Mouse (Mus musculus): Measurements from ENCODE around the gene Rhot1. TPM values are rescaled to one million over a fixed set of nuclear protein-coding genes. Genes with fewer than 3 reads are reported as not detected.
A peak's percentile ranks its signal among the peaks of the same experiment; 100 is the strongest.

The Rhot1 gene
- polyA plus RNA-seq, 1 experiment, result 24.9 TPM

DNA sequence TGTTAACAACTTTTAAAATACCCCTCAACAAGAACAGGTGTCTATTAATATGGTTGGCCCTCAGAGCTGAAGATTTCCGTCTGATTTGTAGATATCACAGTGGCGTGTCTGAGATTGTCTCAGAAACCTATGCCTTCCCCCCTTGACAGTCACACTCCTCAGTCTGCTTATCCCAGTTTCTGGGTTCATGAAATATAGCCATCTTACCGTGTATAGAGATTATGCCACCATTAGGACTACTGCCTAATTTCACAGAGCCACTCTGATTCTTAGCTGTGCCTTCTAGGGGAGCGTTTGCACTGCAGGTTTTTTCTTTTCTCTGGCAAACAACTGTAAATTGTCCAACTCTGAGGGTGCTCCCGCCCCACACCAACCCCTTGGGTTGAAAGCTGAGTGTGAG is 62.3 kb downstream of the Rhot1 start:
- Histone ChIP-seq H3K79me2 (ENCODE audit: control insufficient read depth, insufficient read depth) (no peaks in the 10 kb centered on the region), H3K36me3 (ENCODE audit: control insufficient read depth, insufficient read depth) (peaks cover 14% of the 10 kb centered on the region), H3ac (ENCODE audit: control insufficient read depth, insufficient read length) (no peak overlapping the region), H3K27me3 (ENCODE audit: control insufficient read depth, insufficient read depth, insufficient read length) (no peaks in the 10 kb centered on the region), H3K4me3 (no peak overlapping the region), H3K4me2 (ENCODE audit: low read depth) (no peak overlapping the region)
- TF ChIP-seq POLR2A (IDR thresholded peaks at IDR 0.05; ENCODE audit: insufficient read length, low read depth), result no peak
- no peak for TF ChIP-seq REST (IDR thresholded peaks at IDR 0.05; ENCODE audit: insufficient read depth, insufficient read length)
- TF ChIP-seq E2F4 (IDR thresholded peaks at IDR 0.05; ENCODE audit: insufficient read depth), result no peak

DNA sequence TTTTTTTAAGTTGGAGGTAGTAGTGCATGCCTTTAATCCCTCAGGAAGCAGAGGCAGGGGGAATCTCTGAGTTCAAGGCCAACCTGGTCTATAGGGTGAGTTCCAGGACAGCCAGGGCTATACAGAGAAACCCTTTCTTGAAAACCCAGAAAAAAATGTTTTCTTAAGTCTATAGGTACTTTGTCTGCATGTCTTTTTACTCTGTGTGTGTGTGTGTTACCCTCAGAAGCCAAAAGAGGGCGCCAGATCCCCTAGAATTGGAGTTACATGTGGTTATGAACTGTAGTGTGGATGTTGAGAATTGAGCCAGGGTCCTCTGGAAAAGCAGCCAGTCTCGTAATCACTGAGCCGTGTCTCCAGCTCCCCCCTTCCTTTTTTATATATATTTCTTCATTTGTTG is 66.2 kb downstream of the Rhot1 start:
- Histone ChIP-seq H3K27me3 (ENCODE audit: control insufficient read depth, insufficient read depth, insufficient read length) (no peaks in the 10 kb centered on the region), H3K36me3 (ENCODE audit: control insufficient read depth, insufficient read depth) (no peaks in the 10 kb centered on the region), H3ac (ENCODE audit: control insufficient read depth, insufficient read length) (no peak overlapping the region), H3K4me2 (ENCODE audit: low read depth) (no peak overlapping the region), H3K79me2 (ENCODE audit: control insufficient read depth, insufficient read depth) (no peaks in the 10 kb centered on the region), H3K4me3 (no peak overlapping the region)
- TF ChIP-seq TCF3 (IDR thresholded peaks at IDR 0.05; ENCODE audit: insufficient read length, low read depth), result no peak
- no peak for TF ChIP-seq E2F4 (IDR thresholded peaks at IDR 0.05; ENCODE audit: insufficient read depth)
- no peak for TF ChIP-seq CEBPB (IDR thresholded peaks at IDR 0.05; ENCODE audit: insufficient read depth, poor library complexity, severe bottlenecking)
- TF ChIP-seq POLR2A (IDR thresholded peaks at IDR 0.05; ENCODE audit: insufficient read length, low read depth), result no peak
- no peak for TF ChIP-seq POLR2AphosphoS2 (IDR thresholded peaks at IDR 0.05; ENCODE audit: insufficient read length, low read depth)
- no peak for TF ChIP-seq SRF (IDR thresholded peaks at IDR 0.05; ENCODE audit: control insufficient read depth, insufficient read length, low read depth)
- no peak for TF ChIP-seq MYOG (IDR thresholded peaks at IDR 0.05; ENCODE audit: control insufficient read depth in 1 of 3, insufficient read depth in 1 of 3, insufficient read length in 2 of 3, low read depth in 2 of 3)
- no peak for TF ChIP-seq MYOD1 (IDR thresholded peaks at IDR 0.05; ENCODE audit: control insufficient read depth in 1 of 3, insufficient read length in 2 of 3, low read depth in 2 of 3)
- TF ChIP-seq TCF12 (IDR thresholded peaks at IDR 0.05; ENCODE audit: insufficient read depth, poor library complexity, severe bottlenecking), result no peak
- no peak for TF ChIP-seq MAX (IDR thresholded peaks at IDR 0.05; ENCODE audit: low read depth)
- no peak for TF ChIP-seq REST (IDR thresholded peaks at IDR 0.05; ENCODE audit: insufficient read depth, insufficient read length)

DNA sequence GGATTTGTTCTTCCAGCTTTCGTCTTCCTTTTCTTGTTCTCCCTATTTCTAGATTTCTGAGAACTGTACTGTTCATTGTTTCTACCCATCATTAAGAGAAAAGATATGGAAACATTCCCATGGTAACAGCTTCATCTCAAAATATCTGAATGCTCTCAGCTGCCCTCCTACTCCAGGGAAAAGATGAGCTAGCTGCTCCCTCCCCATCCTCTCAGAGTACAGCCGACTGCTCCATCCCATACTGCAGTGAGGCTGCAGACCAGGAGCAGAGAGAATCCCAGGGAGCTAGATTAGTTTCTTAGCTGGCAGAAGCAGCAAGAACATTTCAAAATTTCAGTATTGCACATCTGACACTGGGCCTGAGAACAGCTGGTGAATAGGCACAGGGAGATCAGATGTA is 69.2 kb downstream of the Rhot1 start:
- H3K4me2 ChIP-seq (ENCODE audit: low read depth), result no peak overlapping the region
- TF ChIP-seq MYOG (IDR thresholded peaks at IDR 0.05; ENCODE audit: control insufficient read depth in 1 of 3, insufficient read depth in 1 of 3, insufficient read length in 2 of 3, low read depth in 2 of 3) (no peak), USF1 (IDR thresholded peaks at IDR 0.05; ENCODE audit: low read depth) (no peak), SRF (IDR thresholded peaks at IDR 0.05; ENCODE audit: control insufficient read depth, insufficient read length, low read depth) (no peak), REST (IDR thresholded peaks at IDR 0.05; ENCODE audit: insufficient read depth, insufficient read length) (no peak), MAX (IDR thresholded peaks at IDR 0.05; ENCODE audit: low read depth) (no peak), TCF3 (IDR thresholded peaks at IDR 0.05; ENCODE audit: insufficient read length, low read depth) (no peak), TCF12 (IDR thresholded peaks at IDR 0.05; ENCODE audit: insufficient read depth, poor library complexity, severe bottlenecking) (no peak), E2F4 (IDR thresholded peaks at IDR 0.05; ENCODE audit: insufficient read depth) (no peak), POLR2A (IDR thresholded peaks at IDR 0.05; ENCODE audit: insufficient read length, low read depth) (no peak), CEBPB (IDR thresholded peaks at IDR 0.05; ENCODE audit: insufficient read depth, poor library complexity, severe bottlenecking) (no peak), MYOD1 (IDR thresholded peaks at IDR 0.05; ENCODE audit: control insufficient read depth in 1 of 3, insufficient read length in 2 of 3, low read depth in 2 of 3) (no peak), POLR2AphosphoS2 (IDR thresholded peaks at IDR 0.05; ENCODE audit: insufficient read length, low read depth) (no peak)
- no peaks in the 10 kb centered on the region for H3K27me3 ChIP-seq (ENCODE audit: control insufficient read depth, insufficient read depth, insufficient read length)
- H3K79me2 ChIP-seq (ENCODE audit: control insufficient read depth, insufficient read depth), result no peaks in the 10 kb centered on the region
- H3ac ChIP-seq (ENCODE audit: control insufficient read depth, insufficient read length), result no peak overlapping the region
- H3K4me3 ChIP-seq, result no peak overlapping the region
- no peaks in the 10 kb centered on the region for H3K36me3 ChIP-seq (ENCODE audit: control insufficient read depth, insufficient read depth)

DNA sequence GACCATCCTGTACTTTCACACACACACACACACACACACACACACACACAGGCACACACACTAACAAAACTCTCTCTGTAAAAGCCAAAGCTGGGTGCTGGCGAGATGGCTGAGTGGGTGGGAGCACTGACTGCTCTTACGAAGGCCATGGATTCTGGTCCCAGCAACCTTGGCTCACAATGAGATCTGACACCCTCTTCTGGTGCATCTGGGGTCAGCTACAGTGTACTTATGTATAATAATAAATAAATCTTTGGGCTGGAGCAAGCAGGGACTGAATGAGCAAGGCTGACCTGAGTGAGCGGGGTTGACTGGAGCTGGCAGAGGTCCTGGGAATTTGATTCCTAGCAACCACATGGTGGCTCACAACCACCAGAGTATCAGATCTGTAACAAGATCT is 75.0 kb downstream of the Rhot1 start:
- Histone ChIP-seq H3K36me3 (ENCODE audit: control insufficient read depth, insufficient read depth) (no peaks in the 10 kb centered on the region), H3ac (ENCODE audit: control insufficient read depth, insufficient read length) (no peak overlapping the region), H3K27me3 (ENCODE audit: control insufficient read depth, insufficient read depth, insufficient read length) (no peaks in the 10 kb centered on the region), H3K4me3 (no peak overlapping the region), H3K79me2 (ENCODE audit: control insufficient read depth, insufficient read depth) (no peaks in the 10 kb centered on the region), H3K4me2 (ENCODE audit: low read depth) (no peak overlapping the region)
- TF ChIP-seq CEBPB (IDR thresholded peaks at IDR 0.05; ENCODE audit: insufficient read depth, poor library complexity, severe bottlenecking), result no peak
- no peak for TF ChIP-seq POLR2AphosphoS2 (IDR thresholded peaks at IDR 0.05; ENCODE audit: insufficient read length, low read depth)
- TF ChIP-seq USF1 (IDR thresholded peaks at IDR 0.05; ENCODE audit: low read depth), result no peak

DNA sequence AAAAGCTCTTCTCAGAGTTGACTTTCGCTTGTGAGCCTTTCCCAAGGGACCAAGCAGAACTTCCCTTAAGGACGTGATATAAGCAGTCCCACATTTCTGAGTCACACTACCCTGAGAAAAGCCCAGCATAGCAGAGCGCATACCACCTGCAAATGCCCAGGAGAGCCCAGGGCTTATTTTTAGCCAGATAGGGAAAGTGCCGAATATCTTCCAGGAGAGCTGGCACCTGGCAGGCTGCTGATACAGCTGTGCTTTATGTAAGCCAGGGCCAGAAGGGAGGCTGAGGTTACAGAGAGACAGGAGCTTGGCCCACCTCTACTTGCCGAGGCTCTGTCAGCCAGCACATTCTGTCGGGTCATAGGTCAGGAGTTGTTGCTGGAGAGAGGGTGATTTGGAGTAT is 75.8 kb downstream of the Rhot1 start:
- Histone ChIP-seq H3K4me2 (ENCODE audit: low read depth) (peak overlapping the region; percentile 1), H3ac (ENCODE audit: control insufficient read depth, insufficient read length) (no peak overlapping the region), H3K27me3 (ENCODE audit: control insufficient read depth, insufficient read depth, insufficient read length) (no peaks in the 10 kb centered on the region), H3K79me2 (ENCODE audit: control insufficient read depth, insufficient read depth) (no peaks in the 10 kb centered on the region), H3K36me3 (ENCODE audit: control insufficient read depth, insufficient read depth) (no peaks in the 10 kb centered on the region), H3K4me3 (no peak overlapping the region)
- TF ChIP-seq POLR2AphosphoS2 (IDR thresholded peaks at IDR 0.05; ENCODE audit: insufficient read length, low read depth), result no peak
- no peak for TF ChIP-seq USF1 (IDR thresholded peaks at IDR 0.05; ENCODE audit: low read depth)
- no peak for TF ChIP-seq CEBPB (IDR thresholded peaks at IDR 0.05; ENCODE audit: insufficient read depth, poor library complexity, severe bottlenecking)
- no peak for TF ChIP-seq MAX (IDR thresholded peaks at IDR 0.05; ENCODE audit: low read depth)
- TF ChIP-seq SRF (IDR thresholded peaks at IDR 0.05; ENCODE audit: control insufficient read depth, insufficient read length, low read depth), result no peak
- no peak for TF ChIP-seq TCF12 (IDR thresholded peaks at IDR 0.05; ENCODE audit: insufficient read depth, poor library complexity, severe bottlenecking)
- TF ChIP-seq MYOG (IDR thresholded peaks at IDR 0.05; ENCODE audit: control insufficient read depth in 1 of 3, insufficient read depth in 1 of 3, insufficient read length in 2 of 3, low read depth in 2 of 3), result no peak

Data from myocyte (in vitro differentiated cells).